Mouse (Mus musculus): ENCODE measurements at regions not wholly inside any gene's neighbourhood (a gene's known extent, or its start where the extent isn't known, plus 50 kb on each side); places are given as distances from the start of the nearest gene placed in this dataset.

DNA sequence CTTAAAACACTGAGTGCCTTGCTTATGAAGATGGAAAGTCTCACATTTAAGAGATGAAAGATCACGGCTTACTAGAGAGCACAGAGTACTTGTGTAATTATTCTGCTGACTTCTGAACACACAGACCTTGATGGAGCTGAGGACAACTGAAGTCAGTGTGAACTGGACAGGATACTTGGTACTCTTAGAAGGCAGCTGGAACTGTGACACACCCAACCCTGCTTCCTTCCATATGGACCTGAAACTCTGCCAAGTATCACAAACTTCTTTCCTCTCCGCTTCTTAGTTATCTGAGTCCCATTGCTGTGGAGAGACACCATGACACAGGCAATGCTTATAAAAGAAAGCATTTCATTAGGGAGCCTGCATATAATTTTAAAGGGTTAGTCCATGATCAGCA, 365.3 kb downstream of the Cbln4 start:
- DNase-seq, result peak; percentile 17 to 21
- intact Hi-C loops (cut with DNase I), result loop anchor here (5.0 kb wide), 1 partner anchor 46 kb away; no protein-coding TSS in a partner anchor

DNA sequence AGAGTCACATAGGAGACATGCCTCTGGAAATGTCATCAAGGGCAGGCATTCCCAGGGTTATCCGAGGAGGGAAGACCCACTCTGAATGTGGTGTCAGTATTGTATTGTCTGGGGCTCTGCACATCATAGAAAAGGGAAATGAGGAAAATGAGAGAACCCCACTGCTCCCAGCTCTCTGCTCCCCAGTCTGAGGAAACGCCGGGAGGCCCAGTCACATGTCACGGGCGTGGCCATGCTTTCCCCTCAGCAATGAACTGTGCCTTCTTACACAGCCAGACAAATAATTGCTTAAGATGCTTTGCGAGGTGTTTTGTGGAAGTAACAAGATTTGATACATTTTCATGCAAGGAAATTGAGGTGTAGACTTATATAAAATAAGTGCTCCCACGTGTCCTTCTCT, 366.1 kb downstream of the Cbln4 start:
- intact Hi-C loops (cut with DNase I), result loop anchor here (5.0 kb wide), 1 partner anchor 45 kb away; no protein-coding TSS in a partner anchor

DNA sequence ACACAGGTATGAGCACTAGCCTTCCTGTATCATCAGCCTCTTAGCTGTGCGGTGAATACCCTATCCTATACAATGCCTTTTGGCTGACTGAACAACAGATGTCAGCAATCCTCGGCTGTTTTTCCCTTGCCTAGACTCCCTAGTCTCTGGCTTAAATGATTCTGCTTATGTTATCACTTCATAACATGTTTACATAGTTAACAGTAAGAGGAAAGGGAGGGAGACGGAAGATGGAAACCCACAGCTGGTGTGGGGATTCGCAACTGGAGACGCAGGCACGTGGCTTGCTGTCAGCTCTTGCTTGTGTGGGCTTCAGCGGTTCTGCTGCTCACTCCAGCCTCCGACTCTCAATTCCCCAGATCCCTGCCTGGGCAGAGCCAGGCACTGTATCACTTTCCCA, 367.2 kb downstream of the Cbln4 start:
- peak; percentile 9 to 18 for DNase-seq
- intact Hi-C loops (cut with DNase I), result loop anchor here (5.0 kb wide), 1 partner anchor 44 kb away; no protein-coding TSS in a partner anchor

More for the DNA sequence above, 366.1 kb downstream of the Cbln4 start:
- no peak for DNase-seq

DNA sequence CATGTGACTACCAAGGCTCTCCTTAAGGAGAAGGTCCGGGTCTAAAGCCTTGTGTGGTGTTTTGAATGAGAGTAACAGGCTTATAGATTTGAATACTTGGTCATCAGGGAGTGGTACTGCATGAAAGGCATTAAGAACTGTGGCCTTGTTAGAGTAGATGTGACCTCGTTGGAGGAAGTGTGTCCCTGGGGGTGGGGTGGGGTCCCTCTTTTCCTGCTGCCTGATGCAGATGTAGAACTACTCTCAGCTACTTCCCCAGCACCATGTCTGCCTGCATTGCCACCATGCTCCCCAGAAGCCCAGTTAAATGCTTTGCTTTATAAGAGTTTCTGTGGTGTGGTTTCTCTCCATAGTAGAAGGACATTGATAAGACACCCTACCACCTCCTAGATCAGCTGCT, 367.9 kb downstream of the Cbln4 start:
- intact Hi-C loops (cut with DNase I), result loop anchor here (5.0 kb wide), 1 partner anchor 43 kb away; no protein-coding TSS in a partner anchor
- DNase-seq, result peak in 1 of 2 experiments; percentile 16

DNA sequence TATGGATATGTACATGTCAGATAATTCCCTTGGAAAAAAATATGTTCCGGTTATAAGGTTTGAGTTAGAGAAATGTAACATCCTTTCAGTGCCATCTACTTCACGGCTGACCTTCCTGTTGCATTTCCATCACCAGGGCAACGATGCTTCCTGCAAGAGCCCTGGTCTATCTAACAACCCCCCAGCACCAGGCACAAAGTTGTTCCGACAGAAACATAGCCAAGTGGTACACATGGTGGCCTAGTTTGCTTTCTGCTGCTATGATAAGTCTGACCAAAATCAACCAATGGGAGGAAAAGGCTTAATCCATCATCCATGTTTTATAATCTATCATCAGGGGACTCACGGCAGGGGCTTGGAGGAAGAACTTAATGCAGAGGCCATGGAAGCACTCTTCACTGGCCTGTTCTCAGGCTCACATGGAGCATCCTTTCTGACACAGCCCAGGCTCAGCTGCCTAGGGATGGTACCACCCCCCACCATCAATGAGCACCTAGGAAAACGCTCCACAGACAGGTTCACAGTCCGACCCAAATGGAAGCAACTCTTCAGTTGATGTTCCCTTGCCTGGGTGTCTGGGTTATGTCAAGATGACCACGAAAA, 372.2 kb downstream of the Cbln4 start:
- no peak for DNase-seq
- intact Hi-C loops (cut with DNase I), result no loop called here

DNA sequence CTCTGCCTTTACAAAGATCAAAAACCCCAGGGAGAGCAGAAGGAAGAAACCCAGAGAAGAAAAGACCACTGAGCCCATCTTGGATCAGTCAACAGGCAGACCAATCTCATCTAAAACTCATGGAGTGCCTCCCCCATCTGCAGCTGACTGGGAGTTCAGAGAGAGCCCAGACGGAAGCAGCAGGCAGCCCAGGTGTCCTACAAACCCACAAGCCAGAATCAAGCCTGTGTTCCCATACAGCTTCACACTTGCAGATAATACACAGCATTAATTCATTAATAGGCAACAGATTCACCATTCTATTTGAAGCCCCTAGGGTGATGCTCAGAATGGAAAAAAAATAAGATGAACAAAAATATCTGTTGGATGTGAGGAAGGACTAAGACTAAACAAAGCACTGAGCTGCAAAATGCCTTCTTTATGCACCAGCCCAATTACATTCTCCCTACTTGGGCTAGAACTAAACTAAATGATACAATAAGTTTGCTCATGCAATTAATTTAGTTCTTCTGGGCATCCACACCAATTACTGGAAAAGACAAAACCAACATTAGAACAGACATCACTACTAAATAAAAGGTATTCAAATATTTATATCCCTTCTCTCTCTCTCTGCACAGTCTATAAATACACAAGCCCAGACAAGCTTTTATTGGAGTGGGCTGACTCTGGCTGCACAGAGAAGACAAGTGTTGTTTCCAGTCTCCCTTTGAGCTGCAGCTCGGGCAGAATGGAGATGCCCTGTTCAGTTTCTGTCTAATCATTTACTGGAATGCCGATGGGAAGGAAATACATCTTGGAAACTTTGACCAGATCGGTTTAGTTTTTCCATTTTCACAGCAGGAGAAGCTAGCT, 374.2 kb downstream of the Cbln4 start:
- DNase-seq, result no peak
- intact Hi-C loops (cut with DNase I), result no loop called here

DNA sequence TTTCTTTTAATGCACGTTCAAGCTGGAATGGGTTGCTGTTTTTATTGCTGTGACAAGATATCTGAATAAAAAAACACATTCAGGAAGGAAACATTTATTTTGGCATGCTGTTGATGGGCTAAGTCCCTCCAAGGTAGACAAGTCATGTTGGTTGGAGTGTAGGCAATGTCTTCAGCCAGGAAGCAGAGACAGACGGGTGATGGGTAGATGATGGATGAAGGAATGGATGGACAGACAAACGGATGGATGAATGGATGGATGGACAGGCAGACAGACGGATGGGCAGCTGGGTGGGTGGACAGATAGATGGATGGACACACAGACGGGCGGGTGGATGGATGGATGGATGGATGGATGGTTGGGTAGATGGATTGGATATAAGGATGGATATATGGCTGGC, 380.7 kb downstream of the Cbln4 start:
- intact Hi-C loops (cut with DNase I), result no loop called here
- DNase-seq, result no peak

DNA sequence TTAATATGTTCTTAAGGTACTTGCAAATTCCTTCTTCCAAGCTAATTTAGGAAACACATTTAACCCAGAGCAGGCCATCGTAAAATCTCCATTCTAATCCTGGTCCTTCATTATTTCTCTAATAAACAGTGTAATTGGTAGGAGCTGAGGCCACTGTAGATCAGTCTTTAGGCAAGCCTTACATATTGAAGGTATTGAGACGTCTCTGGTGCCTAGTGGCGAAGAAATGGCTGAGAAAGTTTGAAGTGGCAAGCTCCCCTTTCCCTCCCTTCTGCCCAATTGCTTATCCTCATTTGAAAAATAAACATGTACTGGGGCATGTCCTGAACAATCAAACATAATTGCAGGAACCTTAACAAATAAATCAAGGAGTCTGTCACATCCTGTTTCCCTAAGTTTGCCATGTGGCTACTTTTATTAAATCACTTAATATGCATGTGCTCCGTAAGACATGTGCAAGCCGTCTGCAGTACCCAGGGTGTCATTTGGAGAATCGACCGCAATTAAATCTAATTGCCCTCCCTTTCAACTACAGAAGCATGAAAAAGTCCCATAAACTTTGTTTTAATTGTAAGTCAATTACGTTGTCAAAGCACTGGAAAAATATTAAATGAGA, 381.3 kb downstream of the Cbln4 start:
- intact Hi-C loops (cut with DNase I), result no loop called here

DNA sequence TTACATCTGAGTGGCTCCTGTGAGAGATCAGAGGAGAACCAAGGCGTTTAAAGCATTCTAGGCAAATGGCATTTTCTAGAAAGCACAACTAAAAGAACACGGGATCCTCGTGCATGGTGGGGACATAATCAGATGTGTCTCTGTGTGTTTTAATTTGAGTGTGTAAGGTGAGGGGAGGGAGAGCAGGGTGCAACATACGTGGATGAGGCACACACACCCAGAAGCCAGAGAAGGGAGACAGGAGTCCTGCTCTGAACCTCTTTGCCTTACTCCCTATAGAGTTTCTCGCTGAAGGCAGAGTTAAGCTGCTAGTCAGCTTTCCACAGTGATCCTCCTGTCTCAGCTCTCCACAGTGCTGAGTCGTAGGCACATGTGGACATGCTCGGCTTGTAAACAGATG, 386.1 kb downstream of the Cbln4 start:
- DNase-seq, result no peak
- intact Hi-C loops (cut with DNase I), result no loop called here

More for the DNA sequence above, 381.3 kb downstream of the Cbln4 start:
- no peak for DNase-seq

DNA sequence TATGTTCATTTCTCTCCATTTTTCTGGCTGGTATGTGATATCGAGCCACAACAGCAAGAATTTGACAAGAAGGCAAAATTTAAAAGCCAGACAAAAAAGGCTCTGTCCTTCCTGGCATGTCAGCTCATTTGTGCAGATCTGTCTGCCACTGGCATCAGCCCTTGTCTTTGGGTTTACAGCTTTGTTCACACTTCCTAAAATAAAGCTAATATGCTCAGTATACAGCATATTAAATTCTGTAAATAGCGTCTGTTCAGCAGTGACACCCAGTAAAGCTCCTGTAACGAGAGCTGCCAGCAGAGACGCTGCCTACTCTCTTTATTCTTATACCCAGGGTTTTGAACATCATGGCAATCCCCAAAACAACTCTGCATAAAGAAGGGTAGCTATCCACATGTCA, 401.5 kb downstream of the Cbln4 start:
- no peak for DNase-seq
- intact Hi-C loops (cut with DNase I), result no loop called here

DNA sequence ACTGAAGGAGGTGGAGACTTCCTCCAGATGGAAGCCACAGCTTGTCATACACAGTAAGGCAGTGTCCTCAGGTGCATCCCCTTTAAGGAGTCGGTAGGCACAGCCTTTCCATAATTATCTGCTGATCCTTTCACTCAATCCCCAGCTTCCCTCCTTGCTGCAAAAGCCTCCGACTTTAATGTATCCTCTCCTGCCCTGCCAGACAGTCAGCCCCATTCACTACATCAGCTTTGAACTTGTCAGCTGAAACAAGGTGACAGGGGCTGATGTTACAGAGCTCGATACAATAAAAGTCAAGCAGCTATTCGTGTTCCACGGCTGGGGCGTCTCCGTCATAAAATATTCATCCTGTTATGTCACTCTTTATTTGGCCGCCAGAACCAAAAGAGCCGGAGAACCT, 402.8 kb downstream of the Cbln4 start:
- DNase-seq, result no peak
- intact Hi-C loops (cut with DNase I), result no loop called here

DNA sequence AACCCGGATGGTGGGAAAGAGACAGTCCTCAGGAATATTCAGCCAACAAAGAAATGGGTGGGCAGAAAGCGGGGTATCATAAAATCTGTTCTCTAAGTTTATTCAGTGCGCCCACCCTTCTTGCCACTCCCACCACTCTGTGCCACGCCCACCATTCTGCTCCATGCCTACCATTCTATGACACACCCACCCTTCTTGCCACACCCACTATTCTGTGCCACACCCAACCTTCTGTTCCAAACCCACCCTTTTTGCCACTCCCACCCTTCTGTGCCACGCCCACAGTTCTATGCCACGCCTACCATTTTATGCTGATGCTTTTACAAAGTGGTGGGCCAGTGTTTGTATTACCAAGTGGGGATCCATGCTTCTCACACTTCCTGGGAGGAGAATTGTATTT, 404.3 kb downstream of the Cbln4 start:
- DNase-seq, result no peak
- intact Hi-C loops (cut with DNase I), result no loop called here

DNA sequence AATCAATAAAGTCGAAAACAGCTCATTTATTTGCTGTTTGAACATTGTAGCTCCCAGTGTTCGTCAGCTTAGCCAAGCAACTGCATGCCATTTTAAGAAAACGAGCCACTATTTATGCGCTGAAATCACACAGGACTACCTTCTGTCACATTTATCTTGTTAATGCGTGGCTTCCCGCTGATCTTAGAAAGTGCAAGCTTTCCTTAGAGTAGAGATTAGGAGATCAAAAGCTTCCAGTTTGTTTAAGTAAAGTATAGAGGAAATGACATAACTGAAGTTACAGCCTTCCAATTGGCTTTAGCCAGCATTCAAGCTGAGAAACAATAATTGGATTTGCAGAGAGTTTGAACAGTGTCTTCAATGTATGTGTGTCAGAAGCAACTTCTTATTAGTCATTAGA, 406.4 kb downstream of the Cbln4 start:
- intact Hi-C loops (cut with DNase I), result no loop called here
- DNase-seq, result no peak

DNA sequence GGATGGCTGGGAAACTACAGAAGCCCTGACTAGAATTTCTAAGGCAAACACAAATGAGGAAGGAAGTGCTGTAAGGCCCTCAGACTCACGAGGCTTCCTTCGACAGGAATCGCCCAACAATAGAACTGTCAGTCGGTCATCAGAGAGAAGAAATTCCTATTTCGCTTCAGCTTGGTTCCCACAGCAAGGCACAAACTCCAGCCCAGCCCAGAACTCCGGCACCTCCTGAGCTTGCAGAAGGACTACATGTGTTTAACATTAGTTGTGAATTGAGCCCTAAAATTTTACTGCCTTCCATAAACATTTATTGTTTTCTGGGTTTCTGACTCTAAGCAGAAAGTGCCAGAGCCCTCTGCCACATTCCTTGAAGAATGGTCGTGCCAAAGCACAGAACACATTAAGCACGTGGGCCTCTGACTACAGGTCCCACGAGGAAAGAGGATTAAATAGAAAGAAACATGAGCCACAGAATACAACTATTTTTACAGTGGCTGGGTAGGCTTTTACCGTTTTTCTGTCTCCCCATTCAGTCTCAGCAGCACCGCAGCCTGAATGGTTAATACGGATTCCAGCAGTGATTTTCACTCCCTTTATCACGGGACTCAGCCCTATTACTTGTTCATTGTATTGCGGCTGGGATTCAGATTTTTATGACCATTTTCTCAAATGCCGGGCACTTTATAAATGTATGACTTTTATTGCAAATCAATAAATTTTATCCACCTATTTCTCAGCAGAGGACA, 409.7 kb downstream of the Cbln4 start:
- intact Hi-C loops (cut with DNase I), result loop anchor here (5.0 kb wide), 1 partner anchor 44 kb away; no protein-coding TSS in a partner anchor
- DNase-seq, result peak; percentile 24 to 27

DNA sequence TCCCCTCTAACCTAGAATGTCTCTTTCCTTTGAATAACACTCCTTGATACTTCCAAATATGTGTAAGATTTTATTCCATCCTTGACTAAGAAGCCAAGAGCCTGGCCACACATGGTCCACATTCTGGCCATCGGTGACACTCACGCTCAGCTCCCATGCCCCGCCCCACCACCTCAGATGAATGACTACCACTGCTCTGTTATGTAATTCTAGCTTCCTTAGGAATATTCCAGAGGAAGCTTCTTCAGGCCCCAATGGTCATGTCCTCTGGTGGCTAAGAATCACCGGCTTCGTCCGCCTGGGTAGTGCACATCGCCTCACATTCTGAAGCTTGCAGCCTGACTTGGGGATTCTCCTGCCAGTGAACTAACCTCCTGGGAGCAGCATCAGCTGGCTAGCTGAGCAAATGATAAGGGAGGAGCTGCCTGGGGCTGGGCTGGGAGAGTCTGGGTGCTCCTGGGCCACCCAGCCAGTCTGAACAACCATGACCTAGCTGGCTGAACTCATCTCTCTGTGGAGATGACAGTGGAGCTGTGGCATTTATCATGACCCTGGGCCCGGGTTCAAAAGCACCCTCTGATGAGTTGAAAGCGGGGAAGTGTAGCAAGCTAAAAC, 413.1 kb downstream of the Cbln4 start:
- peak; percentile 19 to 31 for DNase-seq
- intact Hi-C loops (cut with DNase I), result loop anchor here (5.0 kb wide), 1 partner anchor 47 kb away; no protein-coding TSS in a partner anchor

DNA sequence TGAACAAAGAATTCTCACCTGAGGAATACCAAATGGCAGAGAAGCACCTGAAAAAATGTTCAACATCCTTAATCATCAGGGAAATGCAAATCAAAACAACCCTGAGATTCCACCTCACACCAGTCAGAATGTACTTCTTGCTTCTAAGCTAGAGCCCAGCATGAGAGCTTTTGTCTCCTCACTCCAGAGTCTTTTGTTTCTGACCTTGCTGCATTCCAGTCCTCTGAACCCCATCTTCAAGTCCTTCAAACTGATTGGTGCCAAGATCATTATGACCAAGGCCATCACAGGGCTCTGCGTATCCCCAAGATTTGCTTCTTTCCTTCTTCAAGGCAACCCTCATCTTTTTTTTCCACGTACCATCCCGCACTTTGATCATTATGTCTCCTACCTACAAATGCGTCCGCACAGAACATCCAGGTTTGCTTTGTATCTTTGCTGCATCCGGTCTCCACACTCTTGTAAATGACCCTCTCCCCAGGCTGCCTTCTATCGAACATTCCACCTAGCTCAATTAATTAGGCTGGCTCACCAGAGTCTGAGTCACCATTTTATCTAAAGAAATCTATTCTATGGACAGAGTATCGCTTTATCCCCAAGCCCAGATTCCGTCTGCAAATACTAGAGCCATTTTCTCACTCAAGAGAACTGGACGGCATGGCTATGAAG, 414.9 kb downstream of the Cbln4 start:
- no peak for DNase-seq
- intact Hi-C loops (cut with DNase I), result no loop called here

DNA sequence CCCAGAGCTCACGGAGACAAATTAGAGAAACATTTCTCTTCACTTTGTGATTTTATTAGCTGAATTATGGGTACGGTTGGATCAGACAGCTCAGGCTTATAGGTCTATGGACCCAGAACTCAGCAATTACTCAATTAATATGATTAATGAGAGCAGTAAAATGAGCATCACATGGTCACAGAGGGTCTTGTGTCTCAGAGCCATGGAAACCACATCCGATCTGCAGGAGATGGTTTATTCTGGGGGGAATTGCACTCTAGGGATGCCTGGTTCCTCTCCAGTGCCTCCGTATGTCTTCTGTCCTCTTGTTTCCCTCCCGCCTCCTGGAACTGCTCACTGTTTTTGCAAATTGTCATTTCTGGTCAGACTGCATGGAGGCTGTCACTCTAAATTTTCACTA, 422.6 kb downstream of the Cbln4 start:
- intact Hi-C loops (cut with DNase I), result no loop called here
- DNase-seq, result no peak

DNA sequence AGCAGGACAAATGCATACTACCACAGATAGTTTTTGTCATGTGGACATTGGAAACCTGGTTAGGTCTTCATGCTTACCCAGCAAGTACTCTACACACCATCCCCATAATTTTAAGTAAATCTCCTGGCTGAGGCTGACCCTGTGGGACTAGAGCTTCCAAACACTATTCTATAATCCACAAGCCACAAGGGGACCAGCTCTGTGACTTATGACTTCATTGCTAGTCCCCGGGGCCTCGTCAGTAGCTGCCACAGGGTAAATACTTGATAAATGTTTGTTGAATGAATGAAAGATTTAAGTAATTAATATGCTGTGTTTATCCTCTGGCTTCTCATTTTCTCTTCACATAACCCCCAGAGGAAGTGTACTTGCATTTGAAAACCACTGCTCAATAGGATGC, 423.0 kb downstream of the Cbln4 start:
- intact Hi-C loops (cut with DNase I), result no loop called here

DNA sequence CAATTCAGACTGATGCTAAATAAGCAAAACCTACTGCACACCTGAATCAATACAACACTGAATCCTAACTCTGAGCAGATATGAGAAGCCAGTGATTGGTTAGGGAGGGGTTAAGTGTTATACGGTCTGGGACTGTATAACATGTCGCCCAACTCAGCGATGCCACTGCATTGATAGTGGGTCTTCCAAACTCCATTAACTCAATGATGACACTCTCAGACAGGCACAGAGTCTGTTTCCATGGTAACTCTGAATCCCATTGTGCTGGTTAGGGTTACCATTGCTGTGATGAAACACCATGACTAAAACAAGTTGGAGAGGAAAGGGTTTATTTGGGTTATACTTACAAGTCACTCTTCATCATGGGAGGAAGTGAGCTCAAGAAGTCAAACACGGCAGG, 424.5 kb downstream of the Cbln4 start:
- intact Hi-C loops (cut with DNase I), result no loop called here
- DNase-seq, result no peak

More for the DNA sequence above, 423.0 kb downstream of the Cbln4 start:
- DNase-seq, result no peak

DNA sequence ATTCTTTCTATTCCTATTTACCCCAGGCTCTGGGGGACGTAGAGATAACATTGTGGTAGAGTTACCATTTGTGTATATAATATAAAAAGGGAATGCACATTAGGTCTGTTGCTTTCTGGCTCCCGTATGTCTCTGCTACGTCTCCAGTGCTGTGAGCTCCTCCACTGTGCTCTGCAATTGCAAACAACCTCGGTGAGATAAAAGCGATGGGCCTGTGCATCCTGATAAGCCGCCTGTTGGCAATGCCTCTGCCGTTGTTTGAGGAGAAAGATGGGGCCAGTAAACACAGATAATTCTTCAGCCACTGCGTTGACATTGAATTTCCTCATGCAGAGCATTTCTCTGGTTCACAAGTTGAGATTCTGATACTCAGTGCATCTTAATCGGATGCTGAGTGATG, 424.9 kb downstream of the Cbln4 start:
- intact Hi-C loops (cut with DNase I), result no loop called here
- no peak for DNase-seq

Data from heart, postnatal 10 days (tissue).